Mouse (Mus musculus) limb, embryonic 13.5 days (tissue): ENCODE results near the gene Efemp1. TPM values are rescaled to one million over a fixed set of nuclear protein-coding genes. Genes with fewer than 3 reads are reported as not detected.

Source experiments
- ATAC-seq: fragments of 200-750 bp; cut with Nextera tagmentation; 2 replicates; pipeline ENCODE4 v1.8.0; 2017; ENCODE audit warnings: low read depth, moderate number of reproducible peaks, moderate TSS enrichment; ENCODE audit not compliant: low FRiP score
- H3K27ac ChIP-seq: fragments of 300-500 bp; sonication (generic); 2 replicates; pipeline ENCODE4 v1.5.1; 2015; ENCODE audit warnings: inconsistent platforms, mild to moderate bottlenecking, moderate library complexity
- H3K27me3 ChIP-seq: fragments of 300-500 bp; sonication (generic); 2 replicates; pipeline ENCODE4 v1.6.1; 2015; ENCODE audit warnings: mild to moderate bottlenecking, inconsistent platforms
- H3K36me3 ChIP-seq: fragments of 300-500 bp; sonication (generic); 2 replicates; pipeline ENCODE4 v1.6.1; 2015; ENCODE audit warnings: inconsistent platforms, mild to moderate bottlenecking, moderate library complexity
- H3K4me1 ChIP-seq: fragments of 300-500 bp; sonication (generic); 2 replicates; pipeline ENCODE4 v1.6.1; 2015; ENCODE audit warnings: inconsistent platforms
- H3K4me2 ChIP-seq: fragments of 300-500 bp; sonication (generic); replicated peaks from 2 replicates; pipeline ENCODE4 v1.6.1; 2015; ENCODE audit warnings: inconsistent platforms, mild to moderate bottlenecking, moderate library complexity
- H3K4me3 ChIP-seq: fragments of 300-500 bp; sonication (generic); 2 replicates; pipeline ENCODE4 v1.5.1; 2015; ENCODE audit warnings: moderate library complexity, mild to moderate bottlenecking, inconsistent platforms
- H3K9ac ChIP-seq: fragments of 300-500 bp; sonication (generic); 2 replicates; pipeline ENCODE4 v1.6.1; 2015; ENCODE audit warnings: mild to moderate bottlenecking, inconsistent platforms
- H3K9me3 ChIP-seq: fragments of 300-500 bp; sonication (generic); 2 replicates; pipeline ENCODE4 v1.6.1; 2016; ENCODE audit warnings: inconsistent platforms
- WGBS: fragments of 180-500 bp; shearing (Covaris S2); methylation state at CpG from one replicate; pipeline ENCODE4 v1.1.7; 2015; 5-methylcytosine and 5-hydroxymethylcytosine counted together
- polyA plus RNA-seq: library from polyadenylated mRNA; unstranded; fragments of >200 nt; fragmentation: Nextera tagmentation; extraction: Ambion mirVana; gene quantifications from 2 replicates; pipeline ENCODE4 v1.2.1, GENCODE M21; 2015

The Efemp1 gene
- polyA plus RNA-seq: 36.3 and 41.8 TPM in 2 replicates

DNA sequence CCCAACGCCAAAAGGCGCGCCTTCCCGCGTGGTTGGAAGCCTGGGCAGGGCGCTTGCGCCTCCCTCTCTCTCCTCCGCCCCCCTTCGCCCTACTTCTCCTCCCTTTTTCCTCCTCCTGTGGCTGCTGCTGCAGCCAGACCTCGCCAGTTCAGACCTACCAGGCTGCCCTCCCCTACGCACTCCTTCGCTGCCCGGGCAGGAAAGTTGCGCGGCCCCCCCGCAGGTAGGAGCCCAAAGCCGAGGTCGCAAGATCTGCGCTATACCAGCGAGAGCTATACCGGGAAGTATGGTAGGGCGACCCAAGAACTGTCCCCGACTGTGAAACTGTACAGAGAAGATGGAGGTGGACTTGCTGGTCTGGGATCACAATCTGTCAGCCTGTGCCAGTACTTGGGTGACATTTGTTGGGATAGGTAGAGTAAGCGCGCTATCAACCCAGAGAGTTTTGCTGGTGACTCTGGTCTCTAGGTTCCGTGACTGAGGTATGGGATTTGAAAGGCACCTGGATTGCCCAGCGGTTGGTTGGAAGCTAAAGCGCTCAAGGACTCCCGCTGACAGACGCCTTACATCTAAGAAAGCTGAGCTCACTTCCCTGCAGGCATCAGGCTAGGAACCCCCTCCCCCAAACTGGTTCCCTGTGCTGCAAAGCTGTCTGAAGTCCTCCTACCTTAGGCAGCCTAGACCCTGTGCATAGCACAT, at the start of gene Efemp1:
Gene Efemp1, plus strand, starts transcription at position 103 of the 699 bp plus-strand sequence.
- Histone ChIP-seq H3K9ac (peak within 1 kb of the TSS; percentile 74), H3K27ac (no peak within 1 kb of the TSS), H3K36me3 (no peaks in the 10 kb centered on the region), H3K4me1 (peaks cover 12% of the 10 kb centered on the region; the same call in 1 of the 2 replicates), H3K4me3 (peak within 1 kb of the TSS; percentile 62), H3K4me2 (peak within 1 kb of the TSS; percentile 89), H3K27me3 (peaks cover 17% of the 10 kb centered on the region), H3K9me3 (no peaks in the 10 kb centered on the region)
- WGBS: under 1% methylated on average over 30 of the region's 30 CpGs
- peak; percentile 89 for ATAC-seq

DNA sequence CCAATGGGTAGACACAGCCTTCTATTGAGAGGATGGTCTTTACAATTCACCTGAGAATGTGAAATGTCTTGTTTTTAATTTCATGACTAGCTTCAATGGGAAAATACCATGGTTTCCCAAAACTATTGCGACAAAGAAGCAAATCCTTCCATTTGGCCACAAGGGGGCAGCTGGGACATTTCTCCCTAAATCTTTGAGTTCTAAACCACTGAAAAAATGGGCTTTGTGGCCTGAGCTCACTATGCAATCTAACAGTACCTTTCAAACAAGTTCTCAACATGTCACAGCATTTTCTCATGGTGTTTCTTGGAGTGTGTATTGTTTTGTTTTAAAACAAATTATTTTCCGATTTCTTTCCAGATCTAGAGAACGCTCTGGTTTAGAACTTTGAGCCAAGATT, 44.3 kb upstream of the Efemp1 start:
- ATAC-seq: no peak
- WGBS: 56% methylated on average over 3 of the region's 3 CpGs

DNA sequence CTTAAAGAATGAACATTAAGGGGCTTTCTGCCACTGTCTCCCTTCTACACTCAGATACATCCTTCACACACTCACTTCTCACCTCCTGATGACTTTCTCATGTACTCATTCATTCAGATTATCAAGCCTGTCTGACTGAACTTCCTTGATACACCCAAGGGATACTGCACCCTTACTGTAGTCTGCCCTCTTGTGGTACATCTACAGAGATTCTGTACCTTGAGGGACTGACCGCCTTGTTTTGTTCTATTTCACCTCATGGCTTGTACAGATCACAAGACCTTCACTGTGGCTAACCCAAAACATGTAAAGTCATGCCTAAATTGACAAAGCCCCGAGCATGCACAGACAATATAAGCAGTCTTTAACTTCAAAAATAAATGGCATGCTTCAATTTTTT, 41.1 kb upstream of the Efemp1 start:
- H3K36me3 ChIP-seq: no peaks in the 10 kb centered on the region
- no peak for ATAC-seq
- H3K27me3 ChIP-seq: no peaks in the 10 kb centered on the region
- no peak overlapping the region for H3K9ac ChIP-seq
- H3K4me2 ChIP-seq: no peak overlapping the region
- H3K4me1 ChIP-seq: 0 out of 2 replicates have a peak, but pooled peaks cover 5% of the 10 kb centered on the region
- WGBS: 74% methylated on average over 2 of the region's 2 CpGs
- no peak overlapping the region for H3K27ac ChIP-seq
- H3K4me3 ChIP-seq: no peak overlapping the region
- no peaks in the 10 kb centered on the region for H3K9me3 ChIP-seq

More for the DNA sequence above, 44.3 kb upstream of the Efemp1 start:
- Histone ChIP-seq H3K4me2 (no peak overlapping the region), H3K36me3 (no peaks in the 10 kb centered on the region), H3K9ac (no peak overlapping the region), H3K27me3 (no peaks in the 10 kb centered on the region), H3K4me1 (0 out of 2 replicates have a peak, but pooled peaks cover 5% of the 10 kb centered on the region), H3K4me3 (no peak overlapping the region), H3K27ac (no peak overlapping the region), H3K9me3 (no peaks in the 10 kb centered on the region)

DNA sequence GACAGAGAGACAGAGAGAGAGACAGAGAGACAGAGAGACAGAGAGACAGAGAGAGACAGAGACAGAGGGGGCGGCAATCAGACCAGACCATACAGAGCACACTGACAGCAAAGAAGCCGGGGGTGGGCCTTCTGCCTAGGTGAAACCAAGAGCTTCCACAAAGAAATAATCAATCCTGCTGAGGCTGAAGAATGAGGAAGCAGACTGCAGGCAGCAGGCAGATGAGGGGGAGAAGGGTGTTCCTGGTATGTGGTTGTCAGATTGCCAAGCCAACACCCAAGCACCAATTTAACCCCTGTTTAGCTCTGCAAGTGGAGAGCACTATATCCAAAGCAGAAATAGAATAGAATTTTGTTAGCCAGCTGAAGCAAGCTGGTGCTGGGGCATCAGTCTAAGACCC, 40.4 kb upstream of the Efemp1 start:
- 0 out of 2 replicates have a peak, but pooled peaks cover 5% of the 10 kb centered on the region for H3K4me1 ChIP-seq
- 69% methylated on average over 2 of the region's 2 CpGs for WGBS
- no peak for ATAC-seq
- no peak overlapping the region for H3K4me3 ChIP-seq
- H3K9me3 ChIP-seq: no peaks in the 10 kb centered on the region
- H3K36me3 ChIP-seq: no peaks in the 10 kb centered on the region
- H3K27ac ChIP-seq: no peak overlapping the region
- H3K27me3 ChIP-seq: no peaks in the 10 kb centered on the region
- no peak overlapping the region for H3K4me2 ChIP-seq
- no peak overlapping the region for H3K9ac ChIP-seq

DNA sequence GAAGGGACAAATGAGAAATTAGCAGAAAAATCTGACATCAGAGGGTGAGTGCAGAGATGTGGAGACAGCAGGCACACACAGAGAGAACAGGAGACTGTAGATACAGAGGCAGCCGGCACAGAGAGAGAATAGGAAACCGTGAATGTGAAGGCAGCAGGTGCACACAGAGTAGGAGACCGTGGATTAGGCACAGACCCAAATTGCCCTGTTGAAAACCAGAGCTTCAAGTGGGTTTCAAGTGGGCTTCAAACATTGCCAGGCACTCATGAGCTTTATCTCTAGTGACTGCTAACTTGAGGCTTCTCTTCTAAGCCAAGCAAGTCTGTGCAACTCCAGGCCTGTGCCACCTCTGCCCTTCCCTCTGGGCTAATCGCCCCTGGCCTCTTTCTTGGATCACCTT, 35.6 kb upstream of the Efemp1 start:
- Histone ChIP-seq H3K36me3 (no peaks in the 10 kb centered on the region), H3K27me3 (no peaks in the 10 kb centered on the region), H3K9me3 (no peaks in the 10 kb centered on the region), H3K4me2 (no peak overlapping the region), H3K4me1 (0 out of 2 replicates have a peak, but pooled peaks cover 5% of the 10 kb centered on the region), H3K27ac (no peak overlapping the region), H3K4me3 (no peak overlapping the region), H3K9ac (no peak overlapping the region)
- WGBS: 84% methylated on average over 4 of the region's 4 CpGs
- ATAC-seq: no peak

DNA sequence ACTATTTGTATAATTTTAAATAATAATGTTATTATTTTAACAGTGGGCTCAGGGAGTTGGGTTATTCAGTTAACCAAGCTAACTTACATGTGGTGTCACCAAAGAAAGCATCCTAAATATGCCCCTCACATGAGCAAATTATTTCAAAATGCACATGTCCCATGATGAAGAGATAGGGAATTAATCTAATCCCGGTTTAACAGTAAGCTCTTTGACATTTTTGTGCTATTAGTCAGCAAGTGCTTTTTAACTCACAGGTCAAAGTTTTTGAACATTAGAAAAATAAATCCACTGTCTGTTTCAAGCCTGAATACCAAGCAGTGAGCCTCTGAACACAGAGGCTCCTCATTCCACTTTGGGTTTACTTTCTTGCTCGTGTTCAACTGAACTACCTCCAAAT, 26.1 kb upstream of the Efemp1 start:
- Histone ChIP-seq H3K4me1 (no peaks in the 10 kb centered on the region), H3K9ac (no peak overlapping the region), H3K27ac (no peak overlapping the region), H3K27me3 (no peaks in the 10 kb centered on the region), H3K9me3 (no peaks in the 10 kb centered on the region), H3K36me3 (no peaks in the 10 kb centered on the region), H3K4me3 (no peak overlapping the region), H3K4me2 (no peak overlapping the region)
- no peak for ATAC-seq
- 83% methylated on average over 2 of the region's 2 CpGs for WGBS

DNA sequence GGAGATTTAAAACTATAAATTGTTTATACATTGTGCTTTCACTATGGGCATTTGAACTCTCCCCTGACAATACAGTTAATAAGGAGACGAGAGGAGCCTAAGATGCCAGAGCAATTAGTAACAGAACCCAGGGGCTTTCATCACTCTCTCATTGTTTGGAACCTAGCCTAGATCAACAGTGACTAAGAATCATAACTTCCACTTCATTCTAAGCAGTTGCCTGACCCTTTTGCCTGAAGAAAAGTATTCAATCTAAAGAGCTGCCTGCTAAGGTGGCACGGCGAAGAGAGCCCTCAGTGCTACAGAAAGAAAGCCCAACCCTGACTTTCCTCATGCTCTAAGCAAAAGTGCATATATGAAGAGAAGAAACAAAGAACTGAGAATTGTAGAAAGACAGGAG, 19.2 kb upstream of the Efemp1 start:
- Histone ChIP-seq H3K9ac (no peak overlapping the region), H3K36me3 (no peaks in the 10 kb centered on the region), H3K4me2 (no peak overlapping the region), H3K27me3 (no peaks in the 10 kb centered on the region), H3K4me1 (peaks cover 27% of the 10 kb centered on the region), H3K4me3 (no peak overlapping the region), H3K27ac (no peak overlapping the region), H3K9me3 (no peaks in the 10 kb centered on the region)
- 38% methylated on average over 3 of the region's 3 CpGs for WGBS
- no peak for ATAC-seq

DNA sequence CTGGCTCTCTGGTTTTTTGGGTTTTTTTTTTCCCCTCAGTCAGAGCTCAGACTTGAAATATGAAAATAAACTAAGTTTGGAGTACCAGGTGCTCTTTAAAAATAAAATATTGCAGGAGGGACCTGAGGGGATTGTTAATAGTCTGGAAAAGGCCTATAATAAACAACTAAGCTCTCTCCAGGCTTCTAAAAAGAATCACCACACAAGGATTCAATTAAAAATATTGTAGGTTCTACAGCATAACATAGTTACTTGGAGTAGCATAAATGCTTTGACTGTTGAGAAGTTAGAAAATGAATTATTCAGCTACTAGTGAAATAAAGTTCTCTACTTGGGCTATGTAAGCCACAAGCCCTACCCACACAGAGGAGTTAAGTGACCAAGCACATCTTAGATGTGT, 17.9 kb upstream of the Efemp1 start:
- no peak overlapping the region for H3K4me3 ChIP-seq
- H3K36me3 ChIP-seq: no peaks in the 10 kb centered on the region
- no peaks in the 10 kb centered on the region for H3K27me3 ChIP-seq
- no peak overlapping the region for H3K9ac ChIP-seq
- peak; percentile 84 for ATAC-seq
- peaks cover 27% of the 10 kb centered on the region for H3K4me1 ChIP-seq
- no peaks in the 10 kb centered on the region for H3K9me3 ChIP-seq
- no peak overlapping the region for H3K4me2 ChIP-seq
- no peak overlapping the region for H3K27ac ChIP-seq

DNA sequence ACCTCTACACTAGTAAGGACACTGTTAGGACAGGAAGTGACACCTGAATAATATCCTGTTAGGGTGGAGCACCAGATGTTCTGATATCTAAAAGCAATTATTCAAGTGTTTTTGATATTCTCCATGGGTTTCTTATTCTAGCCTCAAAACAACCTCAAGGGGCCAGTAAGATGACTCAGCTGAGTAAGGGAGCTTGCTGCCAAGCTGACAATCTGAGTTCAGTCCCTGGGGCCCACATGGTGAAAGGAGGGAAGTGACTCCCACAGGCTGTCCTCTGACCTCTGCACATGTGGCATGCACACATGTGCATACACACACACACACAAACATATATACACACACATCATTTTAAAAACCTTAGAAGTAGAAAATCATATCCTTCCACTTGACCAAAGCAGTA, 3.2 kb upstream of the Efemp1 start:
- H3K4me3 ChIP-seq: no peak overlapping the region
- no peak overlapping the region for H3K9ac ChIP-seq
- no peak overlapping the region for H3K27ac ChIP-seq
- H3K4me2 ChIP-seq: no peak overlapping the region
- no peak for ATAC-seq
- H3K27me3 ChIP-seq: peaks cover 16% of the 10 kb centered on the region
- peaks cover 12% of the 10 kb centered on the region; the same call in 1 of the 2 replicates for H3K4me1 ChIP-seq
- no peaks in the 10 kb centered on the region for H3K9me3 ChIP-seq
- no peaks in the 10 kb centered on the region for H3K36me3 ChIP-seq

DNA sequence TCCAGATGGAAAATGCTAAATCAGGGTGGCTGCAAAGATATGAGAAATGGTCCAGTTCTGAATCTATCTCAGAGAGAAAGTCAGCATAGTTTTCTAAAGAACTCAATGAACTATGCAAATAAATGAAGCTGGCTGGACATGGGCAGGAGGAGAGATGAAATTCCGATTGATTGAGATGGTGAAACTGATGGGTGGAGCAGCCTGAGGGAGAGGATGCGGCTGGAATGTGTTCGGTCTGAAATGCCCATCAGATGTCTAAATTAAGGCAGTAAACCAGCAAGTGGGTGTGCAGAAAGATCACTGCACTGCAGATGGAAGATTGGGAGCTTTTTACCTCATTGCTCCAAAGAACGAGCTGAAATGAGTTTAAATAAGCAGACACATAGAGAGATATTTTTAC, 1.4 kb upstream of the Efemp1 start:
- peaks cover 17% of the 10 kb centered on the region for H3K27me3 ChIP-seq
- no peak overlapping the region for H3K4me2 ChIP-seq
- no peak overlapping the region for H3K4me3 ChIP-seq
- no peaks in the 10 kb centered on the region for H3K9me3 ChIP-seq
- no peaks in the 10 kb centered on the region for H3K36me3 ChIP-seq
- WGBS: 50% methylated on average over 4 of the region's 4 CpGs
- H3K4me1 ChIP-seq: peaks cover 12% of the 10 kb centered on the region; the same call in 1 of the 2 replicates
- H3K9ac ChIP-seq: no peak overlapping the region
- H3K27ac ChIP-seq: no peak overlapping the region
- ATAC-seq: no peak

DNA sequence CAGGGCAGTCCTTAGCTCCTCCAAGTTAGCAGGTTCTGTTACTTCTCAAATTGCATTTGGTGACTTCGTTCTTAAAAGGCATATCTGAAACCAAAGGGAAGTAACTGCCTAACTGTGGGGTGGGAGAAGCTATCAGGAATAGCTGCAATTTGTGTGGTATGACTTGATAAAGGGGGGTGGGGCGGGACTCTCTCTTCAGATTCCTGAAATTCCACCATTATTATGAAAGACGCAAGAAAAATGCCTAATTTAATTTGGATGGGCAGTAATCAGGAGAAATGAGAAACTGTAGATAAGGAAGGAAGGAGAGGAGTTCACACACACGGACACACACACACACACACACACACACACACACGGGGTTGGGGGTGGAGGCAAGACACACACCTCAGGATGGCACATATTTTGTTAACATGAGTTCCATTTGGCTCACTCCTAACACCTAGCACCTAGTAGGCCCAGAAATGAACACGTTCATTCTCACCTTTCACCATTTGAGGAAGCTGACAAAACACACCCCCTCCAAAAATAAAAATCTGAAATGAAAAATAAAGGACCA, 564 bp upstream of the Efemp1 start:
- peaks cover 17% of the 10 kb centered on the region for H3K27me3 ChIP-seq
- no peak for ATAC-seq
- peaks cover 12% of the 10 kb centered on the region; the same call in 1 of the 2 replicates for H3K4me1 ChIP-seq
- WGBS: 36% methylated on average over 6 of the region's 6 CpGs
- no peaks in the 10 kb centered on the region for H3K9me3 ChIP-seq
- no peaks in the 10 kb centered on the region for H3K36me3 ChIP-seq
- no peak overlapping the region for H3K9ac ChIP-seq
- H3K27ac ChIP-seq: no peak overlapping the region
- peak overlapping the region; percentile 62 for H3K4me3 ChIP-seq
- H3K4me2 ChIP-seq: peak overlapping the region; percentile 89

DNA sequence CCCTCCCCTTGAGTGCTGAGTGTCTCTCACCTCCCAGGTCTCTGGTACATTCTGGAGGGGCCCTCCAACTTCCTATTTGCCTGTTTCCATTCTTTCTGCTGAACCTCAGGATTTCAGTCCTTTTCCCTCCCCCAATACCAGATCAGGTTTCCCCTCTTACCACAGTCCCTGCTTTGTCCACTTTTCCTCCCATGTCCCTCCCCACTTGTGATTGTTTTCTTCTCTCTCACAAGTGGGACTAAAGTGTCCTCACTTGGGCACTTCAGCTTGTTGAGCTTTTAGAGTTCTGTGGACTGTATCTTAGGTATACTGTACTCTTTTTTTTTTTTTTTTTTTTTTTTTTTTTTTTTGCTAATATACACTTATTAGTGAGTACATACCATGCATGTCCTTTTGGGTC, 6.1 kb downstream of the Efemp1 start:
- ATAC-seq: no peak
- Histone ChIP-seq H3K36me3 (no peaks in the 10 kb centered on the region), H3K27me3 (0 out of 2 replicates have a peak, but pooled peaks cover 6% of the 10 kb centered on the region), H3K9me3 (peaks cover 6% of the 10 kb centered on the region), H3K4me2 (no peak overlapping the region), H3K4me1 (no peaks in the 10 kb centered on the region), H3K27ac (no peak overlapping the region), H3K9ac (no peak overlapping the region), H3K4me3 (no peak overlapping the region)

DNA sequence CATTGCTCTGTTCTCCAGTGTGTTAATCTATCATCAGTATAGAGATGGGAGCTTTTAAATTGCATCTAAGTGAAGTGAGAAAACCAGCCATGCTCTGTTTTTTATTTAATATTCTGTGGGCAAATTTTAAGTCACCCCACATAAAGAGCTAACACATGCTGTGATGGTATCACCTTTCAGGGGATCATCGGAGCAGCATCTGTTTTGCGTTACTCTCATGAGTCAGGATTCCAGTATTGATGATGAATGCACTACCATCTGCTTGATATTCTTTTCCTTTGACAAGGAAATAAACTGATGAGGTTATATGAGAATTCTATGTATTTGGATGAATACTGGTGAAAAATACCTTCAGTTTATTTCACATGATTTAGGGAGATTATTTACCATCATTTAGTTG, 16.1 kb downstream of the Efemp1 start:
- Histone ChIP-seq H3K4me2 (no peak overlapping the region), H3K4me3 (no peak overlapping the region), H3K27me3 (no peaks in the 10 kb centered on the region), H3K9me3 (no peaks in the 10 kb centered on the region), H3K4me1 (peaks cover 19% of the 10 kb centered on the region), H3K27ac (no peak overlapping the region), H3K9ac (no peak overlapping the region), H3K36me3 (no peaks in the 10 kb centered on the region)
- ATAC-seq: no peak
- 20% methylated on average over 2 of the region's 2 CpGs for WGBS
